In the genomic region with DNA sequence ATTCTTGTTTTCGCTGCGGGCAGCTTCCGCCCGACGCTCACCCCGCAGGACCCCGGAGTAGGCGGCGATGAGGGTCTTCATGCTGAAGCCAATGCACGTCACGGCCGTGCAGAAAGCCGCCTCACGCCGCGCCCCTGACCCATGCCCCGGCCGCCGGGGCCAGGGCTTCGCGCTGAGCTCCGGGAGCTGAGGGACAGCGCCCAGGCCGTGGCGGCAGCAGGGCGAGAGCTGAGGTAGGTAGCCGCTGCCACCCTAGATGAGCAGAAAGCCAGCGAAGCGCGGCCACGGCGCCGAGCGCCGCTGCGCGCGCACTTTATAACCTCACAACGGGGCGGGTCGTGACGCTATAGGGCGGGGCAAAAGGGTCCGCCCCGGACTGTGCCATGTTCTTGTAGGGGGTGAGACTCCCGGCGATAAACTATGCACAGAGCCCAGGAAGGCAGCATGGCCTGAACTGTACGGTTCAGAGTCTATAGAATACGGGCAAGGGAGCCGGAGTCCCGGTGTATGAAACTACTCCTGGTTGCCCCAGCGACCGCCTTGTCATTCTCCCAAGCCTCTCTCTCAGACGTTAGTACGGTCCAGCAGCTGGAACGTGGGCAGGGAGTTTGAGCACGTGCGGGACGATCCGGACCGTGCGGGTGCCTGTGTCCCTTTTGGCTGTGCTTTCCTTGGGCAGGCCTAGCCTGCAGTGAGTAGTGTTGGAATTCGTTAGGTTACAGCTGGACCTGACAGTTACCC, we compare ENCODE assay signal across 8 mouse cellular contexts. TPM values are rescaled to one million over a fixed set of nuclear protein-coding genes. Genes with fewer than 3 reads are reported as not detected.
A peak's percentile ranks its signal among the peaks of the same experiment; 100 is the strongest.
DNase-seq lines count a peak whose midpoint lies in the region; ATAC-seq and TF ChIP-seq lines count a peak whose summit lies in the region.

A gene (minus strand): TSS at position 288 of the 741 bp plus-strand sequence.

- no peaks in the 10 kb centered on the region for H3K9me3 ChIP-seq in hindbrain, postnatal 0 days (ENCODE audit: low read length)

- DNase-seq in WW6 (ENCODE audit: low read depth, low spot score) = peak; percentile 62
- peak; percentile 86 to 93 for DNase-seq in cerebellum, postnatal 4 days (ENCODE audit: low spot score in 2 of 2)
- DNase-seq in gastrocnemius, adult 2 months = peak; percentile 94
- DNase-seq in hindbrain, postnatal 0 days (ENCODE audit: low spot score) = peak; percentile 94
- peak; percentile 92 to 95 for DNase-seq in left cerebral cortex, adult 2 months (ENCODE audit: extremely low spot score in 1 of 2, low spot score in 2 of 2)
- peak; percentile 91 to 92 for DNase-seq in right cerebral cortex, adult 2 months (ENCODE audit: low spot score in 2 of 2)
- peak; percentile 90 for DNase-seq in urinary bladder, postnatal 14 days (ENCODE audit: low spot score)

- WGBS in hindbrain, postnatal 0 days = under 1% methylated on average over 63 of the region's 63 CpGs

- H3K4me3 ChIP-seq in gastrocnemius, adult 2 months = peak within 1 kb of the TSS; percentile 96
- H3K4me3 ChIP-seq in hindbrain, postnatal 0 days (ENCODE audit: low read length) = peak within 1 kb of the TSS; percentile 73
- H3K4me3 ChIP-seq in left cerebral cortex, adult 2 months = peak within 1 kb of the TSS; percentile 78

- H3K27me3 ChIP-seq in hindbrain, postnatal 0 days (ENCODE audit: insufficient read depth, low read length) = no peaks in the 10 kb centered on the region

- intact Hi-C loops in gastrocnemius, adult 2 months (cut with DNase I) = no loop called here
- intact Hi-C loops in left cerebral cortex, adult 2 months (cut with DNase I) = loop anchor here (2.0 kb wide), 1 partner anchor 66 kb away; no protein-coding TSS in a partner anchor

- peak; percentile 95 for ATAC-seq in hindbrain, postnatal 0 days
- ATAC-seq in megakaryocyte, adult 5-6 weeks (ENCODE audit: poor library complexity, severe bottlenecking) = peak; percentile 78

- H3K27ac ChIP-seq in gastrocnemius, adult 2 months = peak within 1 kb of the TSS; percentile 94
- H3K27ac ChIP-seq in hindbrain, postnatal 0 days = peak within 1 kb of the TSS; percentile 80
- peak within 1 kb of the TSS; percentile 99 for H3K27ac ChIP-seq in left cerebral cortex, adult 2 months

- H3K4me2 ChIP-seq in hindbrain, postnatal 0 days (ENCODE audit: low read depth, low read length) = peak within 1 kb of the TSS; percentile 81

- H3K36me3 ChIP-seq in hindbrain, postnatal 0 days (ENCODE audit: insufficient read depth, low read length) = no peaks in the 10 kb centered on the region

- H3K4me1 ChIP-seq in hindbrain, postnatal 0 days (ENCODE audit: insufficient read depth, low read length) = 0 out of 2 replicates have a peak, but pooled peaks cover 4% of the 10 kb centered on the region

- no peak for TF ChIP-seq CTCF in gastrocnemius, adult 2 months (IDR thresholded peaks at IDR 0.05)
- no peak for TF ChIP-seq CTCF in hindbrain, postnatal 0 days (IDR thresholded peaks at IDR 0.05; ENCODE audit: low read depth)
- TF ChIP-seq CTCF in left cerebral cortex, adult 2 months (IDR thresholded peaks at IDR 0.05) = no peak

- peak within 1 kb of the TSS; percentile 72 for H3K9ac ChIP-seq in hindbrain, postnatal 0 days (replicated peaks; ENCODE audit: low read length)

RNA-seq across cellular contexts. Expression of the gene that starts here (rescaled TPM):
- 10 to 100 TPM; 32.9 to 69.4 TPM for total RNA-seq in gastrocnemius, adult 2 months (2021)
- 37.8 TPM in 2 replicates for total RNA-seq in hindbrain, postnatal 0 days (2014; rRNA removed)
- 28.3 and 29.9 TPM in 2 replicates for polyA plus RNA-seq in hindbrain, postnatal 0 days (2015; fragmentation: Nextera tagmentation; extraction: Ambion mirVana)
- total RNA-seq in left cerebral cortex, adult 2 months (2021) = 10 to 100 TPM; 55.7 to 57.8 TPM
- 10.8 and 11.3 TPM in 2 replicates for total RNA-seq in megakaryocyte, adult 5-6 weeks (2015)
- 9.1 and 14.0 TPM in 2 replicates for total RNA-seq in megakaryocyte, adult 5-6 weeks (2017)

Comparison
In these comparisons a context has a peak if more than half of its experiments do, and no peak if none do; other contexts are left out.
1. Peak in every context shown above with its lines: DNase-seq, ATAC-seq, H3K4me3 ChIP-seq and H3K27ac ChIP-seq.